Mouse (Mus musculus) midbrain, embryonic 13.5 days (tissue): ENCODE measurements around the gene Atg4c. TPM values are rescaled to one million over a fixed set of nuclear protein-coding genes. Genes with fewer than 3 reads are reported as not detected.
A peak's percentile ranks its signal among the peaks of the same experiment; 100 is the strongest.

Experiments
- ATAC-seq: fragments of 200-750 bp; cut with Nextera tagmentation; 2 replicates; pipeline ENCODE4 v1.8.0; 2017; ENCODE audit warnings: mild to moderate bottlenecking, moderate TSS enrichment, moderate library complexity
- H3K27ac ChIP-seq: fragments of 300-500 bp; sonication (generic); 2 replicates; pipeline ENCODE4 v1.5.1; 2015; ENCODE audit warnings: inconsistent platforms, mild to moderate bottlenecking, moderate library complexity
- H3K27me3 ChIP-seq: fragments of 300-500 bp; sonication (generic); 2 replicates; pipeline ENCODE4 v1.6.1; 2015; ENCODE audit warnings: mild to moderate bottlenecking, inconsistent platforms
- H3K36me3 ChIP-seq: fragments of 300-500 bp; sonication (generic); 2 replicates; pipeline ENCODE4 v1.6.1; 2015; ENCODE audit warnings: mild to moderate bottlenecking, inconsistent platforms
- H3K4me1 ChIP-seq: fragments of 300-500 bp; sonication (generic); replicated peaks from 2 replicates; pipeline ENCODE4 v1.6.1; 2015; ENCODE audit warnings: inconsistent platforms
- H3K4me2 ChIP-seq: fragments of 300-500 bp; sonication (generic); replicated peaks from 2 replicates; pipeline ENCODE4 v1.6.1; 2015; ENCODE audit warnings: moderate library complexity, mild to moderate bottlenecking, inconsistent platforms
- H3K4me3 ChIP-seq: fragments of 300-500 bp; sonication (generic); replicated peaks from 2 replicates; pipeline ENCODE4 v1.5.1; 2015; ENCODE audit warnings: mild to moderate bottlenecking, inconsistent platforms
- H3K9ac ChIP-seq: fragments of 300-500 bp; sonication (generic); replicated peaks from 2 replicates; pipeline ENCODE4 v1.6.1; 2015; ENCODE audit warnings: mild to moderate bottlenecking, inconsistent platforms
- H3K9me3 ChIP-seq: fragments of 300-500 bp; sonication (generic); 2 replicates; pipeline ENCODE4 v1.6.1; 2016; ENCODE audit warnings: mild to moderate bottlenecking, inconsistent platforms
- WGBS: fragments of 180-500 bp; shearing (Covaris S2); methylation state at CpG from one replicate; pipeline ENCODE4 v1.1.7; 2015; 5-methylcytosine and 5-hydroxymethylcytosine counted together
- polyA plus RNA-seq: library from polyadenylated mRNA; unstranded; fragments of >200 nt; fragmentation: Nextera tagmentation; extraction: Ambion mirVana; gene quantifications from 2 replicates; pipeline ENCODE4 v1.2.1, GENCODE M21; 2015

The Atg4c gene
- polyA plus RNA-seq, 1 experiment from 2014 or later, result 15.5 TPM

DNA sequence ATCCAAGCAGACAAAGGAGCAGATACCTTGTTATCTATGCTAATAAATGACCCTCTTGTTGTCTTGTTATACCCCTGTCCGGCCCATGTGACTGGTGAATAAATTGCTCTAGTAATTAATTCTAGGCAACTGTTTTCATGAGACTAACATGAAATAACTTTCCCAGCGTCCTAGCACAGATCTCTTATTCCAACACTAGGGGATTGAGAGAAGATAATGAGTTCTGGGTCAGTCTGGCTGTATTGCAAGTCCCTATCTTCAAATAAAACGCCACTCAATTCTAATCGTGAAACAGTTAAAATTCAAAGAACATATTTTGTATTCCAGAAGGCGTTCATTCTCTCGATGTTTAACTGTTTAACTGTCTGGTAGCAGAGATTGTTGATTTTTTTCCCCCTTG lies 520 bp upstream of the Atg4c start:
- peak overlapping the region; percentile 52 for H3K4me2 ChIP-seq
- H3K9me3 ChIP-seq, result 0 out of 2 replicates have a peak, but pooled peaks cover 3% of the 10 kb centered on the region
- H3K9ac ChIP-seq, result peak overlapping the region; percentile 83
- H3K27me3 ChIP-seq, result no peaks in the 10 kb centered on the region
- peak overlapping the region; percentile 64 for H3K4me3 ChIP-seq
- ATAC-seq, result no peak
- WGBS, result 49% methylated on average over 6 of the region's 6 CpGs
- H3K4me1 ChIP-seq, result 0 out of 2 replicates have a peak, but pooled peaks cover 7% of the 10 kb centered on the region
- no peak overlapping the region for H3K27ac ChIP-seq
- H3K36me3 ChIP-seq, result no peaks in the 10 kb centered on the region

DNA sequence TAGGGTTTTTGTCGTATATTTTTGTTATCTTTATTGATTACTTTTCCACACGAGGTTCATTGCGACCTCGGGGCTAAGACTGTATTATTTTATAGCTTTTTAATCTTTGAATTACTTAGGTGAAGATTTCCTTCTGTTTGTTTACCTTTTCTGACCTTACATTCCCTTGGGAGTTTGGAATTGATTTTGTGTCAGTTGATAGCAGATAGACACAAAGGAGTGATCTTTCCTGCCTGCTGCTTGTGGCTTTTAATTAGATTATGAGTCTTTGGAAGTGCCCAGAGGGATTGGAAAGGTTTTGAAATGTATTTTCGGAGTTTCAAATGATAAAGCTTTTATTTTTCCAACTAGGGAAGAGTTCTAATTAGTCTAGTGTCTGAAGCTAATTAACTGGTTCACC lies 1.1 kb downstream of the Atg4c start:
- ATAC-seq, result no peak
- 39% methylated on average over 5 of the region's 5 CpGs for WGBS
- H3K36me3 ChIP-seq, result no peaks in the 10 kb centered on the region
- H3K27me3 ChIP-seq, result no peaks in the 10 kb centered on the region
- H3K9ac ChIP-seq, result no peak overlapping the region
- H3K27ac ChIP-seq, result no peak overlapping the region
- H3K9me3 ChIP-seq, result 0 out of 2 replicates have a peak, but pooled peaks cover 3% of the 10 kb centered on the region
- H3K4me2 ChIP-seq, result peak overlapping the region; percentile 52
- 0 out of 2 replicates have a peak, but pooled peaks cover 7% of the 10 kb centered on the region for H3K4me1 ChIP-seq
- H3K4me3 ChIP-seq, result peak overlapping the region; percentile 64

DNA sequence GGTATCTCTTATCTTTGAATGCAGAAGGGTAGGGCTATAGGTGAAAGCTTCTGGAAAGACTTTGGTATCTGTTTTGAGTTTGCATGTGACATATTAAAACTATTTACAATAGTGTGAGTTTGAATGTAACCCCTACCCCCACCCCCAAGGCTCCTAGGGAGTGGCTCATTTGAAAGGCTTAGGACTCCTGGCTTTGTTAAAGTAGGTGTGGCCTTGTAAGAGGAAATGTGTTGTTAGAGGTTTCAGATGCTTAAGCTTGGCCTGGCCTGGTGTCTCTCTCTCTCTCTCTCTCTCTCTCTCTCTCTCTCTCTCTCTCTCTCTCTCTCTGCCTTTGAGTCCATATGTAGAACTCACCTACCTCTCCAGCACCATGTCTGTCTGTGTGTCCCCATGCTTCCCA lies 5.0 kb downstream of the Atg4c start:
- no peak for ATAC-seq
- H3K4me3 ChIP-seq, result no peak overlapping the region

DNA sequence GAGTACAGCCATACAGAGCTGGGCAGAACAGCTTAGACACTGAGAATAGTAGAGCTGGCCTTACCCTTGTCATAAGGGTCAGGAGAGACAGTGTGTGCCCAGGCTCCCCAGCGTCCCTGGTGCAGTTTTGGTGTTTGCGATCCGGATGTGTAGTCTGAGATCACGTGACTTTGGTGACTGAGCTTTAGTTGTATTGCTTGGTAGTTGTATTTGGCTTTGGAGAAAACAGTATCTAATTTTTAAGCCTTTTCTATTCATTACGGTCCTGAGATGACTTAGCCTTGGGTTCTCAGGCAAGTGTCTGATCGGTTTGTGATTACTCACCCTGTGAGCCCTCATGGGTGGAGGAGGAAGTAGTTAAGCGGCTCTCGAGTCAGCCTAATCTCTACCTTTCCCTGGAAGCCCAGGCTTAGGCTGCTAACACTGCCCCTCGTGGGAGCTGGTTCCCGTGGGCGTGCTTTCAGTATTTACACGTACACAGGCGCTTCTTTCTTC lies 6.1 kb downstream of the Atg4c start:
- no peak overlapping the region for H3K9ac ChIP-seq
- H3K4me2 ChIP-seq, result no peak overlapping the region
- H3K4me1 ChIP-seq, result 0 out of 2 replicates have a peak, but pooled peaks cover 2% of the 10 kb centered on the region
- no peaks in the 10 kb centered on the region for H3K27me3 ChIP-seq
- no peak for ATAC-seq
- H3K27ac ChIP-seq, result no peak overlapping the region
- 0 out of 2 replicates have a peak, but pooled peaks cover 3% of the 10 kb centered on the region for H3K9me3 ChIP-seq
- 77% methylated on average over 13 of the region's 13 CpGs for WGBS
- H3K36me3 ChIP-seq, result no peaks in the 10 kb centered on the region
- no peak overlapping the region for H3K4me3 ChIP-seq

More for the DNA sequence above, 5.0 kb downstream of the Atg4c start:
- Histone ChIP-seq H3K9me3 (0 out of 2 replicates have a peak, but pooled peaks cover 3% of the 10 kb centered on the region), H3K27me3 (no peaks in the 10 kb centered on the region), H3K4me1 (0 out of 2 replicates have a peak, but pooled peaks cover 4% of the 10 kb centered on the region), H3K27ac (no peak overlapping the region), H3K4me2 (no peak overlapping the region), H3K36me3 (no peaks in the 10 kb centered on the region), H3K9ac (no peak overlapping the region)

DNA sequence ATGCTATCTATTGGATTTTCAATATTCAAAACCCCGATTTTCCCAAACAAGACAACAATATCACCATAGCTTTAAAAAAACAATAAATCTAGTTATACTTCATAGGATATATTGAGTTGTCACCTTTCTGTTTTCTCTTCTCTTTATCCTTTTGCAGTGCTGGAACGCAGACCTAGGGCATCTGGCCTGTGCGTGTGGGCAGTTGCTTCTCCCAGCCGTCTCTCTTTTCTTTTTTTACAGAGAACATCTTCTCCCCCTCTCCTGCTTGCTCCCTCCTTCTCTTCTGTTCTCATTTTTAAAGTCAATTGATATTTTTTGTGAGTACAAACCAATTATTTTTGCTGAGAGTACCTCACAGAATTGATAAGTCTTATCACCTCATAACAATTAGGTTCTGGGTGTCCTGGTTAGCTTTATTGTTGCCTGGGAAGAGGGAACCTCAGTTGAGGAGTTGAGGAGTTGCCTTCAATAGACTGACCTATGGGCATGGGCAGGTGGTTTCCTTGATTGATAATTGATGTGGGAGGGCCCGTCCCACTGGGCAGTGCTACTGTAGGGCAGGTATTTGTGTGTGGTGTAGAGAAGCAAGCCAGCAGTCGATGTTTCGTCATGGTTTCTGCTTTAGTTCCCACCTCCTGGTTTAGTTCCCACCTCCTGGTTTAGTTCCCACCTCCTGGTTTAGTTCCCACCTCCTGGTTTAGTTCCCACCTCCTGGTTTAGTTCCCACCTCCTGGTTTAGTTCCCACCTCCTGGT lies 6.8 kb downstream of the Atg4c start:
- no peak overlapping the region for H3K27ac ChIP-seq
- H3K4me3 ChIP-seq, result no peak overlapping the region
- no peak overlapping the region for H3K9ac ChIP-seq
- no peak overlapping the region for H3K4me2 ChIP-seq
- no peaks in the 10 kb centered on the region for H3K27me3 ChIP-seq
- H3K9me3 ChIP-seq, result 0 out of 2 replicates have a peak, but pooled peaks cover 3% of the 10 kb centered on the region
- 94% methylated on average over 7 of the region's 7 CpGs for WGBS
- no peaks in the 10 kb centered on the region for H3K4me1 ChIP-seq
- ATAC-seq, result no peak
- no peaks in the 10 kb centered on the region for H3K36me3 ChIP-seq

DNA sequence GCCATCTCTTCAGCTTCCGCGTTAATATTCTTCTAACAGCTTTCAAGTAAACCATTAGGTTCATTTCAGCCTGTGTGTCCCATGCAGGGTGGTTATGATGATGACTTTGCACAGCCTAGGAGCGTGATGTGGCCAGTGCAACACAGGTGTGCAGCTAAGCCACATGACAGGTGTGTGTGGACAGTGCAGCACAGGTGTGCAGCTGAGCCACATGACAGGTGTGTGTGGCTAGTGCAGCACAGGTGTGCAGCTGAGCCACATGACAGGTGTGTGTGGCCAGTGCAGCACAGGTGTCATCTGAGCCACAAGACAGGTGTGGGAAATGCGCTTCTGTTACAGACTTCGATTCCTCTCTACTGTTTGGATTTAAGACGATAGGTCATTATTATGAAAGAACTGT lies 12.0 kb downstream of the Atg4c start:
- H3K36me3 ChIP-seq, result no peaks in the 10 kb centered on the region
- WGBS, result 95% methylated on average over 6 of the region's 6 CpGs
- H3K4me3 ChIP-seq, result no peak overlapping the region
- no peaks in the 10 kb centered on the region for H3K4me1 ChIP-seq
- ATAC-seq, result no peak
- H3K27me3 ChIP-seq, result no peaks in the 10 kb centered on the region
- H3K9ac ChIP-seq, result no peak overlapping the region
- H3K4me2 ChIP-seq, result no peak overlapping the region
- no peak overlapping the region for H3K27ac ChIP-seq
- H3K9me3 ChIP-seq, result no peaks in the 10 kb centered on the region

DNA sequence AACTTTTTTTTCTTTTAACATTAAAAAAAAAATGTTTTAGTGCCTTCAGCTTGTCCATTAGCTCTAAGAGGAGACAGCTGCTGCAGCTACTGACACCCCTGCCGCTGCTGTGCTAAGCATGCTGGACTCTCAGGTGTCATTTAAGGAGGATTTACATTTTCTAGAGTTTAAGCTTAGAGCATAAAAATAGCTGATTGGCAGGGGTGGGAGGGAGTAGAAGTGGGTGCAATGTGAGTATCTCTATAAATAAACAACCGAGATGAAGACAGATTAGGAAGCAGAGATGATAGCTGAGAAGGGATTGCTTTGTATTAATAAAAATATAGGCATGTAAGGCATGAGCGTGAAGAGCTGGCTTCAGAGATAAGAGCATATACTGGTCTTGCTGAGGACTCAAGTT lies 12.6 kb downstream of the Atg4c start:
- no peak overlapping the region for H3K4me3 ChIP-seq
- no peaks in the 10 kb centered on the region for H3K4me1 ChIP-seq
- no peaks in the 10 kb centered on the region for H3K27me3 ChIP-seq
- no peaks in the 10 kb centered on the region for H3K36me3 ChIP-seq
- H3K9ac ChIP-seq, result no peak overlapping the region
- WGBS, result 79% methylated on average over 3 of the region's 3 CpGs
- H3K9me3 ChIP-seq, result no peaks in the 10 kb centered on the region
- ATAC-seq, result no peak
- H3K27ac ChIP-seq, result no peak overlapping the region
- H3K4me2 ChIP-seq, result no peak overlapping the region

DNA sequence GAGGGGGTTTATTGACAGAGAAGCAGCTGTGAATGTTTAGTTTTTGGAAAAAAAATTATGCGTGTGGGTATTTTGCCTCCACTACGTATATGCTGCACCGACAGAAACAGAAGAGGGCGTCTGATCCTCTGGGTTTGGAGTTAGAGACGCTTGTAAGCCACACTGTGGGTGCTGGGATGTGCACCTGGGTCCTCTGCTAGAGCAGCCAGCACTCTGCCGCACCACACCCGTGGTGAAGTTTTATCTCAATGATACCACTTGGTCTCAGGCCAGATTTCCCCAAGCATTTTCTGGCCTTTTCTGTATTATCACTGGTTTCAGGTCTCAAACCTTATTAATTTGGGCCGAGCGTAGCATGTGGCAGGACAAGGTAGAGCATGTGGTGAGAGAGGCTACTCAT lies 16.4 kb downstream of the Atg4c start:
- Histone ChIP-seq H3K27ac (no peak overlapping the region), H3K4me1 (no peaks in the 10 kb centered on the region), H3K9me3 (no peaks in the 10 kb centered on the region), H3K9ac (no peak overlapping the region), H3K36me3 (peaks cover 13% of the 10 kb centered on the region), H3K4me2 (no peak overlapping the region), H3K27me3 (no peaks in the 10 kb centered on the region), H3K4me3 (no peak overlapping the region)
- ATAC-seq, result no peak
- 91% methylated on average over 9 of the region's 9 CpGs for WGBS

DNA sequence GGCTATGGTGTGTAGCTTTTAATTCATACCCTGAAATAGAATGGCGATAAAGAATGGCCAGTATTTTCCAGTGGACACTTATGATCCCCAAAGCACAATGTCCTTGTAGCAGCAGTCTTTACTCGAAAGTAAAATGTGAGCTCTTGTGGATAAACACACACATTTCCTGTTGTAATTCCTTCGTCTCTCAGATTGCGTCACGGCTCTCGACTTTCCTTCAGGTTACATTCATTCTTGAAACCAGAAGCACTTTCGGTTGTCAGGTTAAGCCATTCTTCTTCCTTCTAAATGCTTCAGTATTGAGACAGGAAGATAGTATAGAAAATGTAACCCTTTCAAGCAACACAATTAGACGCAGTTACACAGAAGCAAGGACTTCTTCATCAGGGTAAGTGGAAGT lies 17.9 kb downstream of the Atg4c start:
- 89% methylated on average over 8 of the region's 8 CpGs for WGBS
- no peak overlapping the region for H3K4me2 ChIP-seq
- no peak for ATAC-seq
- no peaks in the 10 kb centered on the region for H3K27me3 ChIP-seq
- peaks cover 19% of the 10 kb centered on the region for H3K36me3 ChIP-seq
- no peak overlapping the region for H3K4me3 ChIP-seq
- no peak overlapping the region for H3K27ac ChIP-seq
- no peaks in the 10 kb centered on the region for H3K4me1 ChIP-seq
- no peak overlapping the region for H3K9ac ChIP-seq
- no peaks in the 10 kb centered on the region for H3K9me3 ChIP-seq

DNA sequence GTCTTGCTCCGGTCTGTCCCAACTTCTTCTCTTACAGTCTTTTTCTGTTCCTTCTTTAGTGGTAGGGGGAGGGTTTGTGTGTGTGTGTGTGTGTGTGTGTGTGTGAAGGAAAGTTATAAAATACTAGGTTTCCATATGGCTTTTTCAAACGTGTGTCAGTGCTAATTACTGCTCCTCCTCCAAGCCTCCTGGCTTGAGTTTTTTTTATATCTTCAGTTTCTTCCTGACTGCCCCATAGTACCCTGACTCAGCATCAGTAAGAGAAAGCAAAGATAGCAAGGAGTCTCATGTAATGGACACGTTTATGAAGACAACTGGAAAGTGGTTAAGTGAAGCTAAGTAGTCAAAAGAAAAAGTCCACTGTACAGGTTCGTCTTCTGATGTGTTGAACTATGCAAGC lies 19.4 kb downstream of the Atg4c start:
- Histone ChIP-seq H3K9me3 (no peaks in the 10 kb centered on the region), H3K27me3 (no peaks in the 10 kb centered on the region), H3K4me1 (no peaks in the 10 kb centered on the region), H3K4me2 (no peak overlapping the region), H3K9ac (no peak overlapping the region), H3K4me3 (no peak overlapping the region), H3K27ac (no peak overlapping the region), H3K36me3 (peaks cover 19% of the 10 kb centered on the region)
- no peak for ATAC-seq
- 87% methylated on average over 4 of the region's 4 CpGs for WGBS

DNA sequence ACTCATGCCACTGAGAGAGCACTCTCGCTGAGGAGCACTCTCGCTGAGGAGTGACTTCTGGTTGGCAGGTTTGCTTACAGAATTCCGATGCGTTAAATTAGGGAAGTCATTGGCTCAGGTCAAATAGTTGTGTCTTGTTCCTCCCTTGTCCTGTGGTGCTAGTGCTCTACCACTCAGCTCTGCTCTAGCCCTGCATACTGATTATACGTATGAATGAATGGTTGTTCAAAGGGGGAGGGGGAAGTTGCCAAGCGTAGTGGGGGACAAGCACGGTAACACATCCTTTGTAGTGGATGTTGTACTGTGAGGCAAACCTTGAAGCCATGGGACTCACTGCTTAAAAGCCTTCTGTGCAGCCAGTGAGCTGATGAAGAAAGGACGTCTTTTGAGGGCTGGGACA lies 28.5 kb downstream of the Atg4c start:
- Histone ChIP-seq H3K9me3 (no peaks in the 10 kb centered on the region), H3K4me1 (no peaks in the 10 kb centered on the region), H3K27ac (no peak overlapping the region), H3K9ac (no peak overlapping the region), H3K4me2 (no peak overlapping the region), H3K4me3 (no peak overlapping the region), H3K27me3 (no peaks in the 10 kb centered on the region), H3K36me3 (peaks cover 19% of the 10 kb centered on the region)
- 73% methylated on average over 8 of the region's 8 CpGs for WGBS
- no peak for ATAC-seq

DNA sequence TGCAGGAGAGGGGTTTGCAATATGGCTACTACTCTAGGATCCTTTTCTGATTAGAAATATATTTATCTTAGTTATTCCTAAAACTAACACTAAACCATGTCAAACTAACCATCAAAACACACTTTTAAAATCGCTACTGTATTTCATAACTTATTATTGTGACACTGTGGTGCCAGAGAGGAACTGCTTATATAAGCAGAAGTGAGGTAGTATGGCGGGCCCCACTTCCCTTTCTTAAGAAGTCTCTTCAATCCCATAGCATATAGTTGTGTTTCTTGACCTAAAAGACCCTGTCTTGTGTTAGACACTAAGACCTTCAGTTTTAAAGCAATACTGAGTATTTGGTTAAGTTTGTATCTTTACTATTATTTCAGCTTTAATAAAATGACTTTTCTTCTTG lies 31.1 kb downstream of the Atg4c start:
- Histone ChIP-seq H3K27ac (no peak overlapping the region), H3K9me3 (no peaks in the 10 kb centered on the region), H3K4me3 (no peak overlapping the region), H3K27me3 (no peaks in the 10 kb centered on the region), H3K4me1 (no peaks in the 10 kb centered on the region), H3K9ac (no peak overlapping the region), H3K36me3 (peaks cover 27% of the 10 kb centered on the region), H3K4me2 (no peak overlapping the region)
- WGBS, result 95% methylated on average over 2 of the region's 2 CpGs
- no peak for ATAC-seq

DNA sequence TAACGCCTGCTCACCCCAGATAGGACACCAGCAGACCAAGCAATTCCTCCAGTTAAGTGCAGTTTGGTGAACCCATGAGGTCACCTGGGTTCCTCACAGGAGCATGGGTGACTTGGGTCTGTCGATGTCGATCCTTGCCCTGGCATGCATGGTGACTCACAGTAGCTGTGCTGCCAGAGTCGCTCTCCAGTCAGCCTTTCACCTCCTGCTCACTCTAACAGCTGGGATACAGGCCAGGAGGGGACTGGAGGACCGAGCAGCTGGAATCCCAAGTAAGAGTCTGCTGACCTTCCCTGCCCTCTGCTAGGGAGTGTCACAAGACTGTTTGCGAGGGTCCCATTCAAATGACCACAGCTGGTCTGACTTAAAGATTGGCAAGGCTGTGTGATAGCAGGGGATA lies 33.5 kb downstream of the Atg4c start:
- no peak overlapping the region for H3K4me2 ChIP-seq
- H3K27ac ChIP-seq, result no peak overlapping the region
- H3K4me1 ChIP-seq, result no peaks in the 10 kb centered on the region
- H3K36me3 ChIP-seq, result peaks cover 23% of the 10 kb centered on the region
- no peaks in the 10 kb centered on the region for H3K27me3 ChIP-seq
- ATAC-seq, result no peak
- no peak overlapping the region for H3K9ac ChIP-seq
- no peak overlapping the region for H3K4me3 ChIP-seq
- no peaks in the 10 kb centered on the region for H3K9me3 ChIP-seq
- WGBS, result 82% methylated on average over 6 of the region's 6 CpGs
